Mouse (Mus musculus): Measurements from ENCODE around the gene Mtor. TPM values are rescaled to one million over a fixed set of nuclear protein-coding genes. Genes with fewer than 3 reads are reported as not detected.

Mtor gene
- total RNA-seq, 1 experiment from 2014 or later, result 81.2 TPM

DNA sequence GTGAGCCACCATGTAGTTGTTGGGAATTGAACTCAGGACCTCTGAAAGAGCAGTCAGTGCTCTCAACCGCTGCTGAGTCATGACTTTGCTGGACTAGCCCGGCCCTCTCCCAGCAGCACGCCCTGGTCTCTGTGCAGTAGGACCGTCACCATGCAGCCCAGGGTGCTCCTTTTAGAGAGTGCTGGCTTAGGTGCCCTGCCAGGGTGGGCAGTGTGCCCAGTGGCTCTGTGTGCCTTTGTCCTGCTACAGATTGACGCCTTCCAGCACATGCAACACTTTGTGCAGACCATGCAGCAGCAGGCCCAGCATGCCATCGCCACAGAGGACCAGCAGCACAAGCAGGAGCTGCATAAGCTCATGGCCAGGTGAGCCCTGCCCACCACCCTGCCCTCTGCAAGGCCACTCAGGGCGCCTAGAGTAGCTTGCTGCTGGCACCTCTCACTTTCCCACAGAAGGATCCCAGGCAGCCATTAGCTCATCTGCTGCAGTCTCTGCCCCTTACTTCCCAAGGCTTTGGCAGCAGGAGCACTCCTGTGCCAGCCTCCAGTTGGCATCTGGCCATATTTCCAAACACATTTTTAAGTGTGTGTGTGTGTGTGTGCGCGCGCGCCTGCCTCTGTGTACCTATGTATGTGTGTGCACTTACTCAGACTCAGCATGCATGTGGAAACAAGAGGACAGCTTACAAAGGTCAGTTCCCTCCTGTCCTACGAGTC is 85.4 kb downstream of the Mtor start:
- DNase-seq, result peak; percentile 52

- no peak for DNase-seq
These were observed 87.5 kb downstream of the Mtor start for GRCm38 (mm10) chr4:148535876-148536275.

DNA sequence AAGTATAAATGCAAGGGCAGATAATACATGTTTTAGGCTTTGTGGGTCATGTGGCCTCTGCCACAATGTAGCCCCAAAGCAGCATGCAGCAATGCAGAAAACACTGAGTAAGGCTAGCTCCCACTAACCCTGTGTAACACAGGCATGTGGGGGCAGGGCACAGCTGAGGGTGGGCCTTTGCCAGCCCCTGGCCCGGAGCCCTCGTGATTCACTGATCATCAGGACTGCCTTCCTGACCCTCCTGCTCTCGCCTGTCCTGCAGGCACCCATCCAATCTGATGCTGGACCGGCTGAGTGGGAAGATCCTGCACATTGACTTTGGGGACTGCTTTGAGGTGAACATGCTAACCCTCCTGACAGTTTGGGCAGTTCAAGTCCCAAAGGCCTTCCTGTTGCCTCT is 100.7 kb downstream of the Mtor start:
- DNase-seq, result no peak

GRCm38 (mm10) chr4:148557766-148558165 is 109.4 kb downstream of the Mtor start:
- DNase-seq, result no peak

DNA sequence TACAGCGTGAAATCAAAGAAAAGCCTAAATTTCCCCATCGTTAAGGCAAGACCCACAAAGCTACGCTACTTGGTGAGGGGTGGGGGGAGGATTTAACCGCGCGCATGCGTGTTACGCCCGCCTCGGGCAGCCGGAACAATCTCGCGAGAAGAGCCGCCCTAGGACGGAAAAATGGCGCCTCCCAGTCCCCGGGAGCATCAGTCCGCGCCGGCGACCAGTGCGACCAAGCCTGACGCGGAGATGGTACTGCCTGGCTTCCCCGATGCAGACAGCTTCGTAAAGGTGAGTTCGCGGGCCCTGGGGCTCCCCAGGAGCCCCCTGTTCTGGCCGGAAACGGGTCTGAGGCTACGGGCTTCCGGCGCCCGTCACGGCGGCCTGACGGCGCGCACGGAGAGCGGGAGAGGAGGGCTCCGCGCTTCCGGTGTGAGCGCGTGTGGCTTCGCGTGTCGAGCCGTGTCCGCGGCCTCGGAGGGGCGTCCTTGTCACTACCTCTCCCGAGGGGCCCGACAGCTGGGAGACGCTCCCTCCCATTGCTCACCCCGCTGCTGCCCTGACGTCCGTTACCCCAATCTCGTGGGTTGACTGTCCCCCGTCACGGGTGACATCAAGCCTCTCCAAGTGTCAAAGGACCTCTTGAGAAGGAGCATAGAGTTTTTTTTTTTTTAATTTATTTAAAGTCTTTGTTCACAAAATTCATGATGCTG is 110.0 kb downstream of the Mtor start, which contains the start of gene Exosc10:
TSS of gene Exosc10 (plus strand) at position 133 of the 704 bp plus-strand sequence.
- DNase-seq, result peak; percentile 91

DNA sequence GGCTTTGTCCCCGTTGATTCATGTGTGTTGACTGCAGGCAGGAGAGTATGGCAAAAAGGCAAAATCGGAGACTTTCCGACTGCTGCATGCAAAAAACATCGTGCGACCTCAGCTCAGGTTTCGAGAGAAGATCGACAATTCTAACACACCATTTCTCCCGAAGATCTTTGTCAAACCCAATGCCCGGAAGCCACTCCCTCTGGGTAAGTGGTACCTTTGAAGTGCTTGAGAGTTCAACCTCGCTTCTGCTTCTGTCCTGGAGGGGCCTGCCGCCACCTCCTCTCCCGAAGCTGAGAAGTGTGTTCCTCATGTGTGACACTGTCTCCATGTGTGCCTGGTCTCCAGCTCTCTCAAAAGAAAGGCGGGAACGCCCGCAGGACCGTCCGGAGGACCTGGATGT is 114.3 kb downstream of the Mtor start:
- no peak for DNase-seq

GRCm38 (mm10) chr4:148563595-148563994 is 115.2 kb downstream of the Mtor start:
- DNase-seq, result no peak

DNA sequence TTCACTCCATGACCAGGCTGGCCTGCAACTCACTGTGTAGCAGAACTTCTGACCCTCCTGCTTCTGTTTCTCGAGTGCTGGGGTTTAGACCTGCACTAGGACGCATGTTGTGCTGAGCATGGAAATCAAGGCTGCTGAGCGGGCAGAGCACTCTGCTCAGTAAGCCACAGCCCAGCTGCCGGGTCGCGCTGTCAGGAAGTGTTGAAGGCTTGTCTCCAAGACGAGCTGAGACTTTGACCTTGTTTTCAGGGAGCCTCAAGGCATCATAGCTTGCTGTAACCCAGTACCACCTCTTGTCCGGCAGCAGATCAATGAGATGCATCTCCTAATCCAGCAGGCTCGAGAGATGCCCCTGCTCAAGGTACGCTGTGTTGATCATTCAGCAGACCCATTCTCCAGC is 121.7 kb downstream of the Mtor start:
- DNase-seq, result no peak

DNA sequence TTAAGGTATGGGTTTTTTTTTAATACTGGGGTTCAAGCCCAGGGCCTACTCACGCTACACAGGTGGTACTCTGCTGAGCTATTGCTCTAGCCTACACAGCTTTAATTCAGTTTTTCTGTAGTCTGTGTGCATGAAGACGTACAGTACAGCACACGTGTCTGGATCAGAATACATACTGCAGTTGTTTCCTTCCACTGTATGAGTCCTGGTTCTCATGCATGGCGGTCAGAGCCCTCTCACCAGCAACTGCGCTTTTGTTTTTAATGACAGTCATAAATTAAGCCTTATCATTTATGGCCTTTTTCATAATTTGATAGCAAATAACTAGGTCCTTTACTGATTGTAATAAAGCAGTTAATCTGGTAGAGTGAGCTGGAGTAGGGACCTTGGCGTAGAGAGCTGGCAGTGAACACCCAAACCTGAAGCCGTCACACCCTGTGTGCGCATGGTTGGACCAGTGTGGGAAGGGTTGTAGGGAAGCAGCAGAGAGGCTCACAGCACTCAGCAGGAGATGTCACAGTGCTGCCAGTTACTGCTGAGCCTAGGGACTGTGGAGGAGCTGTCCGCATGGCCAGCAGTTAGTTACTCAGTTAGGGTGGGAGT is 122.4 kb downstream of the Mtor start:
- no peak for DNase-seq

GRCm38 (mm10) chr4:148573222-148573621 is 124.8 kb downstream of the Mtor start:
- DNase-seq, result no peak

- DNase-seq, result no peak
These were observed 132.4 kb downstream of the Mtor start for GRCm38 (mm10) chr4:148580765-148581164.

DNA sequence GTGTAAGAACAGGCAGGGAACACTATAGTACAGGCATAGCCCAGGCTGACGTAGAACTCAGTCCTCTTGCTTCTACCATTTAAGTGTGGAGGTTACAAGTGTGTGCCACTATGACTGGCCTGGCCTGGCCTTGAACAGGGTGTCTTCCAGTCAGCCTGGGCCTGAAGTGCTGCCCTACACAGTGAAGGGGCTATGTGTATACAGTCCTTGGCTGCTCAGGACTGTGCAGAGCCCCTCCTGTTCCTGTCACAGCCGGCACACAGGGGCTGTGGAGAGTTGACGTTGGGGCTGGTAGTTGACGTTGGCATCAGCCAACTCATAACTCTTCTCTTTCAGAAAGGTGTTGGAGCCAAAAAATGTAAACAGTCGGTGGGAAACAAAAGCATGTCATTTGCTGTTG is 133.0 kb downstream of the Mtor start:
- no peak for DNase-seq

- no peak for DNase-seq
These were observed 134.8 kb downstream of the Mtor start for GRCm38 (mm10) chr4:148583257-148583656.

DNA sequence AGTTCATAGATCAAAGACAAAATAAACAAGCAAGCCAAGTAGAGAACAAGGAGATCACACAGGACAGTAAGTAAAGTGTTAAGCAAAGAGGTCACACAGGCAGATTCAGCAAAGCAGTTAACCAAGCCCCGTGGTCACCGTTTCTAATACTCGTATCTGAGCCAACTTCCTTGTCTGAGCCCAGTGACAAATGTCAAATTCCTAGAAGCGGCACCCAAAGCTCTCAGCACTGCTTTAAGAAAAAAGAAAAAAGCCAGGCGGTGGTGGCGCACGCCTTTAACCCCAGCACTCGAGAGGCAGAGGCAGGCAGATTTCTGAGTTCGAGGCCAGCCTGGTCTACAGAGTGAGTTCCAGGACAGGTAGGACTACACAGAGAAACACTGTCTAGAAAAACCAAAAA is 138.2 kb downstream of the Mtor start:
- DNase-seq, result no peak

- DNase-seq, result no peak
These were observed 140.4 kb downstream of the Mtor start for GRCm38 (mm10) chr4:148588793-148589192.

GRCm38 (mm10) chr4:148589565-148589964 is 141.2 kb downstream of the Mtor start:
- DNase-seq, result no peak

GRCm38 (mm10) chr4:148590421-148591170 is 142.2 kb downstream of the Mtor start:
- no peak for DNase-seq

GRCm38 (mm10) chr4:148591171-148591630 is 142.8 kb downstream of the Mtor start, which contains the start of gene Srm:
Srm (plus strand) TSS chr4:148591503.
- DNase-seq, result peak; percentile 98

- DNase-seq, result peak; percentile 49
These were observed 143.4 kb downstream of the Mtor start for GRCm38 (mm10) chr4:148591637-148592380.

DNA sequence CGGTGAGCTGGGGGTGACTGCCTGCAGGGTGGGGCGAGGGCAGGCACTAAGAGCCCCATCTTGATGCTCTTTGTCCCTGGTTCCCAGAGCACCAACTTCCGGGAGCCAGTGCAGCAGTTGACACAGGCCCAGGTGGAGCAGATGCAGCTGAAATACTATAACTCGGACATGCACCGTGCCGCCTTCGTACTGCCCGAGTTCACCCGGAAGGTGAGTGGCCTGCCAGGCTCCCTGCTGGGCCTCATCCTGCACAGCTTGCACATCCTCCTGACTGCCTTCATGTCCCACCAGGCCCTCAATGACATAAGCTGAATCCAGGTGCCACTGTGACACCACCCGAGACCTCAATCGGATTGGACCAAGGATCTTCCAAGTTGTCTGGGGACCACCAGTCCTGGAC is 145.6 kb downstream of the Mtor start:
- DNase-seq, result no peak

GRCm38 (mm10) chr4:148595916-148596315 is 147.5 kb downstream of the Mtor start:
- DNase-seq, result no peak

DNA sequence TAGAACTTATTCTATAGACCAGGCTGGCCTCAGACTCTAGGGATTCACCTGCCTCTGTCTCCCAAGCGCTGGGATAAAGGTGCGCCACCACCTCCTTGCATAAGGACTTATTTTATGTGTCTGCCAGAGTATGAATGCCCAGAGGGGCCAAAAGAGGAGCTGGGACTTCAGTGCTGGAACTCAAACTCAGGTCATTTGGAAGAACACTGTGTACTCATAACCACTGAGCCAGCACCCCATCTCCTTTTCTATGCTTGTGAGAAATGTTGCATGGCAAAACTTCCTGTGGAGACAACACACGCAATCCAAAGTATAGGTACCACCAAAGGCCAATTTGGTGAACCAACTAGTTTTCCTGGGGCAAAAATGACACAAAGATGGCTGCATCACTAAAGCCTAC is 148.3 kb downstream of the Mtor start:
- DNase-seq, result no peak

Data from adrenal gland, postnatal 25 days (tissue).